Mouse (Mus musculus): ENCODE data around the gene Cept1. TPM values are rescaled to one million over a fixed set of nuclear protein-coding genes. Genes with fewer than 3 reads are reported as not detected.

Gene Cept1
- total RNA-seq, 2 experiments from 2014 or later = 39.8 to 44.3 TPM

DNA sequence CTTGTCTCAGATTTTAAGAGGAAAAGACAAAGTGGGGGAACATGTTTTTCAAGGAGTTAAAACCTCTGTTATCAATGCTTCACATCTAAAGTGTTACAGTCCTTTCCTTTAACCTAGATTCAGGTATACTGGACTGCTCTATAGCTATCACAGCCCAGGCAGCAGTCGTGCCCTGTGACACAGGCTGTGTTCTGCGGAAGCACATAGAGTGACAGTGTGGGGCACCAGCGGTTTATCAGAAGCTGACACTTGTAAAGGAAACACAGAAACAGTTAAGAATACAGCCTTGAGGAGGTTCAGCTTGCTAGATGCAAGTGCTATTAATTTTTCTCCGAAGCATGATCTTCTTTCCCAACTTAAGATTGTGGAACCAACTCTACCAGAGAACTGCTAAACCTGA is 95.0 kb downstream of the Cept1 start:
- no peak for DNase-seq (ENCODE audit: extremely low spot score in 1 of 2, low spot score in 2 of 2)
- intact Hi-C loops (cut with DNase I) = no loop called here

Other genes with a start within 250 kb of the Cept1 start
- not detected for gene Chil6, start 141.6 kb downstream of the Cept1 start, total RNA-seq (2021)
- under 1 TPM in 1 of 2 experiments, not detected in 1; 0.26 TPM for gene Dennd2d, start 65.4 kb downstream of the Cept1 start, total RNA-seq (2021)
- gene Dram2, start within 50 bp of the Cept1 start, total RNA-seq (2021) = 10 to 100 TPM; 41.9 to 48.6 TPM
- 10 to 100 TPM; 19.9 to 20.1 TPM for gene Lrif1, start 137.2 kb upstream of the Cept1 start, total RNA-seq (2021)
- gene Cd53, start 242.3 kb upstream of the Cept1 start, total RNA-seq (2021) = 1 to 10 TPM; 8.1 to 8.3 TPM